Mouse (Mus musculus) heart, adult 2 months (tissue): ENCODE measurements at regions not wholly inside any gene's neighbourhood (a gene's known extent, or its start where the extent isn't known, plus 50 kb on each side); places are given as distances from the start of the nearest gene placed in this dataset.

Source experiments
- DNase-seq, 2 experiments: peaks; one replicate each; pipeline ENCODE4 v3.0.0; 2021
- H3K27ac ChIP-seq: fragments of 200-600 bp; 2 replicates; pipeline ENCODE4 v1.8.1; 2022
- H3K27me3 ChIP-seq: fragments of 200-500 bp; 2 replicates; pipeline ENCODE4 v1.6.1; 2012; ENCODE audit warnings: mild to moderate bottlenecking, low read length, inconsistent platforms, mixed read lengths; ENCODE audit not compliant: control insufficient read depth, insufficient read depth
- H3K36me3 ChIP-seq: fragments of 200-500 bp; 2 replicates; pipeline ENCODE4 v1.6.1; 2012; ENCODE audit warnings: low read length, inconsistent platforms; ENCODE audit not compliant: control insufficient read depth, insufficient read depth
- H3K4me1 ChIP-seq: fragments of 200-500 bp; 2 replicates; pipeline ENCODE4 v1.6.1; 2011; ENCODE audit warnings: low read length; ENCODE audit not compliant: control insufficient read depth, insufficient read depth
- H3K4me3 ChIP-seq: fragments of 200-600 bp; 2 replicates; pipeline ENCODE4 v1.8.1; 2022
- H3K79me2 ChIP-seq: fragments of 200-500 bp; replicated peaks from 2 replicates; pipeline ENCODE4 v1.6.1; 2012; ENCODE audit warnings: mild to moderate bottlenecking, inconsistent platforms, low read length, moderate library complexity, mixed read lengths; ENCODE audit not compliant: control insufficient read depth, insufficient read depth
- H3K9ac ChIP-seq: fragments of 200-500 bp; 2 replicates; pipeline ENCODE4 v1.6.1; 2012; ENCODE audit warnings: low read depth, mild to moderate bottlenecking, control low read depth, inconsistent platforms, low read length, mixed read lengths
- CTCF ChIP-seq: fragments of 200-600 bp; IDR thresholded peaks from 2 replicates; pipeline ENCODE4 v1.8.1; 2022; ENCODE audit warnings: antibody characterized with exemption, mild to moderate bottlenecking, moderate library complexity
- EP300 ChIP-seq: fragments of 200-500 bp; IDR thresholded peaks from 2 replicates; pipeline ENCODE4 v1.6.1; 2011; ENCODE audit warnings: low read depth, low read length, control low read depth; ENCODE audit not compliant: insufficient read depth
- POLR2A ChIP-seq: fragments of 200-500 bp; IDR thresholded peaks from 2 replicates; pipeline ENCODE4 v1.6.1; 2011; ENCODE audit warnings: mild to moderate bottlenecking, low read depth, low read length, control low read depth; ENCODE audit not compliant: insufficient read depth
- WGBS: fragments of 180-500 bp; shearing (Covaris S2); methylation state at CpG from one replicate; pipeline ENCODE4 v1.1.7; 2018; 5-methylcytosine and 5-hydroxymethylcytosine counted together
- intact Hi-C: fragments of 180-260 bp; cut with DNase I; formaldehyde crosslinking; loops from one replicate; pipeline ENCODE4 v1.15.1; 2025

GRCm38 (mm10) chr3:9942631-9943030 is 145.3 kb upstream of the Gm9833 start:
- intact Hi-C loops = loop anchor here (10.0 kb wide), 1 partner anchor 538 kb away; no protein-coding TSS in a partner anchor

GRCm38 (mm10) chr3:9947357-9948065 is 140.4 kb upstream of the Gm9833 start:
- 51% methylated on average over 11 of the region's 11 CpGs for WGBS

More at GRCm38 (mm10) chr3:9942631-9943030, 145.3 kb upstream of the Gm9833 start:
- H3K79me2 ChIP-seq = no peaks in the 10 kb centered on the region
- no peak overlapping the region for H3K27ac ChIP-seq
- TF ChIP-seq CTCF (no peak), POLR2A (no peak), EP300 (no peak)
- 83% methylated on average over 5 of the region's 5 CpGs for WGBS
- H3K36me3 ChIP-seq = no peaks in the 10 kb centered on the region
- H3K4me1 ChIP-seq = no peaks in the 10 kb centered on the region
- no peak for DNase-seq
- H3K27me3 ChIP-seq = no peaks in the 10 kb centered on the region
- no peak overlapping the region for H3K9ac ChIP-seq
- no peak overlapping the region for H3K4me3 ChIP-seq

GRCm38 (mm10) chr3:9948114-9948513 is 139.8 kb upstream of the Gm9833 start:
- intact Hi-C loops = loop anchor here (5.0 to 10.0 kb wide), 3 partner anchors 359 to 543 kb away; no protein-coding TSS in a partner anchor

More at GRCm38 (mm10) chr3:9947357-9948065, 140.4 kb upstream of the Gm9833 start:
- Histone ChIP-seq H3K4me1 (no peaks in the 10 kb centered on the region), H3K36me3 (no peaks in the 10 kb centered on the region), H3K27me3 (no peaks in the 10 kb centered on the region), H3K79me2 (no peaks in the 10 kb centered on the region), H3K4me3 (no peak overlapping the region), H3K27ac (no peak overlapping the region), H3K9ac (no peak overlapping the region)
- intact Hi-C loops = loop anchor here (1.0 to 10.0 kb wide), 4 partner anchors 236 to 543 kb away; no protein-coding TSS in a partner anchor
- DNase-seq = peak; percentile 60 to 66
- TF ChIP-seq EP300 (peak; percentile 95), CTCF (peak; percentile 98), POLR2A (no peak)

GRCm38 (mm10) chr3:9957870-9958269 is 130.0 kb upstream of the Gm9833 start:
- intact Hi-C loops = no loop called here

More at GRCm38 (mm10) chr3:9948114-9948513, 139.8 kb upstream of the Gm9833 start:
- H3K9ac ChIP-seq = no peak overlapping the region
- no peaks in the 10 kb centered on the region for H3K79me2 ChIP-seq
- H3K4me1 ChIP-seq = no peaks in the 10 kb centered on the region
- H3K27me3 ChIP-seq = no peaks in the 10 kb centered on the region
- no peak overlapping the region for H3K27ac ChIP-seq
- 73% methylated on average over 7 of the region's 7 CpGs for WGBS
- DNase-seq = no peak
- H3K36me3 ChIP-seq = no peaks in the 10 kb centered on the region
- no peak overlapping the region for H3K4me3 ChIP-seq
- no peak for TF ChIP-seq POLR2A
- TF ChIP-seq EP300 = no peak

GRCm38 (mm10) chr3:9959716-9960661 is 127.9 kb upstream of the Gm9833 start:
- Histone ChIP-seq H3K9ac (no peak overlapping the region), H3K4me3 (no peak overlapping the region), H3K36me3 (no peaks in the 10 kb centered on the region), H3K79me2 (no peaks in the 10 kb centered on the region), H3K4me1 (no peaks in the 10 kb centered on the region), H3K27ac (no peak overlapping the region), H3K27me3 (no peaks in the 10 kb centered on the region; the same call in 1 of the 2 replicates)
- TF ChIP-seq EP300 (no peak), CTCF (no peak), POLR2A (no peak)
- WGBS = 92% methylated on average over 37 of the region's 37 CpGs
- no peak for DNase-seq
- intact Hi-C loops = no loop called here

More at GRCm38 (mm10) chr3:9957870-9958269, 130.0 kb upstream of the Gm9833 start:
- Histone ChIP-seq H3K9ac (no peak overlapping the region), H3K4me1 (no peaks in the 10 kb centered on the region), H3K27ac (no peak overlapping the region), H3K79me2 (no peaks in the 10 kb centered on the region), H3K36me3 (no peaks in the 10 kb centered on the region), H3K27me3 (no peaks in the 10 kb centered on the region; the same call in 1 of the 2 replicates), H3K4me3 (no peak overlapping the region)
- TF ChIP-seq POLR2A (no peak), EP300 (no peak), CTCF (no peak)
- 90% methylated on average over 3 of the region's 3 CpGs for WGBS
- no peak for DNase-seq

GRCm38 (mm10) chr3:9960696-9961095 is 127.2 kb upstream of the Gm9833 start:
- Histone ChIP-seq H3K4me1 (no peaks in the 10 kb centered on the region), H3K36me3 (no peaks in the 10 kb centered on the region), H3K27ac (no peak overlapping the region), H3K4me3 (no peak overlapping the region), H3K79me2 (no peaks in the 10 kb centered on the region), H3K27me3 (no peaks in the 10 kb centered on the region; the same call in 1 of the 2 replicates), H3K9ac (no peak overlapping the region)
- no peak for DNase-seq
- TF ChIP-seq CTCF (peak; percentile 69), EP300 (no peak), POLR2A (no peak)
- intact Hi-C loops = no loop called here
- WGBS = 44% methylated on average over 7 of the region's 7 CpGs
